Mouse (Mus musculus) liver, embryonic 12.5 days (tissue): ENCODE results near the gene Luc7l. TPM values are rescaled to one million over a fixed set of nuclear protein-coding genes. Genes with fewer than 3 reads are reported as not detected.
"Not testable (repeated sequence)": the region's sequence is repeated elsewhere in the genome, so short reads cannot be mapped to it uniquely, and the experiment has no call there.

ENCODE experiments used
- ATAC-seq: fragments of 200-750 bp; cut with Nextera tagmentation; 2 replicates; pipeline ENCODE4 v1.8.0; 2017; ENCODE audit warnings: moderate number of reproducible peaks, mild to moderate bottlenecking, moderate library complexity
- H3K27ac ChIP-seq: fragments of 300-500 bp; sonication (generic); 2 replicates; pipeline ENCODE4 v1.5.1; 2016; ENCODE audit warnings: mild to moderate bottlenecking
- H3K27me3 ChIP-seq: fragments of 300-500 bp; sonication (generic); replicated peaks from 2 replicates; pipeline ENCODE4 v1.6.1; 2016; ENCODE audit warnings: mild to moderate bottlenecking, moderate library complexity
- H3K36me3 ChIP-seq: fragments of 300-500 bp; sonication (generic); 2 replicates; pipeline ENCODE4 v1.6.1; 2016; ENCODE audit warnings: mild to moderate bottlenecking, moderate library complexity
- H3K4me1 ChIP-seq: fragments of 300-500 bp; sonication (generic); 2 replicates; pipeline ENCODE4 v1.6.1; 2016
- H3K4me2 ChIP-seq: fragments of 300-500 bp; sonication (generic); 2 replicates; pipeline ENCODE4 v1.6.1; 2016; ENCODE audit warnings: mild to moderate bottlenecking, moderate library complexity
- H3K4me3 ChIP-seq: fragments of 300-500 bp; sonication (generic); 2 replicates; pipeline ENCODE4 v1.5.1; 2016; ENCODE audit warnings: mild to moderate bottlenecking, moderate library complexity
- H3K9ac ChIP-seq: fragments of 300-500 bp; sonication (generic); 2 replicates; pipeline ENCODE4 v1.6.1; 2016; ENCODE audit warnings: mild to moderate bottlenecking, moderate library complexity
- H3K9me3 ChIP-seq: fragments of 300-500 bp; sonication (generic); replicated peaks from 2 replicates; pipeline ENCODE4 v1.6.1; 2016; ENCODE audit warnings: mild to moderate bottlenecking, moderate library complexity
- WGBS: fragments of 180-500 bp; shearing (Covaris S2); methylation state at CpG from one replicate; pipeline ENCODE4 v1.1.7; 2016; ENCODE audit not compliant: insufficient replicate concordance; 5-methylcytosine and 5-hydroxymethylcytosine counted together
- polyA plus RNA-seq: library from polyadenylated mRNA; unstranded; fragments of >200 nt; fragmentation: Nextera tagmentation; extraction: Ambion mirVana; gene quantifications from 2 replicates; pipeline ENCODE4 v1.2.1, GENCODE M21; 2016

Gene Luc7l
- polyA plus RNA-seq, 1 experiment from 2014 or later: 62.6 TPM

GRCm38 (mm10) chr17:26261826-26262225 is 9.1 kb downstream of the Luc7l start:
- WGBS: 75% methylated on average over 4 of the region's 4 CpGs
- H3K4me3 ChIP-seq: no peak overlapping the region
- H3K27ac ChIP-seq: no peak overlapping the region
- H3K9me3 ChIP-seq: no peaks in the 10 kb centered on the region
- peaks cover 97% of the 10 kb centered on the region for H3K36me3 ChIP-seq
- no peaks in the 10 kb centered on the region for H3K27me3 ChIP-seq
- H3K9ac ChIP-seq: no peak overlapping the region
- H3K4me2 ChIP-seq: no peak overlapping the region
- no peak for ATAC-seq
- peaks cover 30% of the 10 kb centered on the region for H3K4me1 ChIP-seq

- no peak overlapping the region for H3K27ac ChIP-seq
- H3K4me3 ChIP-seq: no peak overlapping the region
- H3K9ac ChIP-seq: no peak overlapping the region
- no peaks in the 10 kb centered on the region for H3K9me3 ChIP-seq
- H3K4me1 ChIP-seq: peaks cover 30% of the 10 kb centered on the region
- peaks cover 97% of the 10 kb centered on the region for H3K36me3 ChIP-seq
- 83% methylated on average over 3 of the region's 3 CpGs for WGBS
- H3K27me3 ChIP-seq: no peaks in the 10 kb centered on the region
- H3K4me2 ChIP-seq: no peak overlapping the region
- ATAC-seq: no peak
Observed at GRCm38 (mm10) chr17:26262384-26262783, 9.7 kb downstream of the Luc7l start.

- peaks cover 10% of the 10 kb centered on the region for H3K4me1 ChIP-seq
- 36% methylated on average over 1 of the region's 1 CpGs for WGBS
- H3K4me2 ChIP-seq: no peak overlapping the region
- H3K9me3 ChIP-seq: no peaks in the 10 kb centered on the region
- ATAC-seq: no peak
- no peaks in the 10 kb centered on the region for H3K27me3 ChIP-seq
- H3K36me3 ChIP-seq: peaks cover 95% of the 10 kb centered on the region
- H3K4me3 ChIP-seq: no peak overlapping the region
- no peak overlapping the region for H3K9ac ChIP-seq
- H3K27ac ChIP-seq: no peak overlapping the region
Observed at GRCm38 (mm10) chr17:26268851-26269250, 16.2 kb downstream of the Luc7l start.

- not testable (repeated sequence) for H3K27me3 ChIP-seq, H3K27ac ChIP-seq, H3K4me3 ChIP-seq, H3K9ac ChIP-seq, H3K4me2 ChIP-seq, H3K4me1 ChIP-seq, ATAC-seq, H3K9me3 ChIP-seq
- 92% methylated on average over 10 of the region's 10 CpGs for WGBS
- peaks cover 95% of the 10 kb centered on the region for H3K36me3 ChIP-seq
Observed at GRCm38 (mm10) chr17:26269577-26269976, 16.9 kb downstream of the Luc7l start.

GRCm38 (mm10) chr17:26272586-26272985 is 19.9 kb downstream of the Luc7l start:
- 83% methylated on average over 3 of the region's 3 CpGs for WGBS
- Histone ChIP-seq H3K4me3 (no peak overlapping the region), H3K27me3 (no peaks in the 10 kb centered on the region), H3K36me3 (peaks cover 95% of the 10 kb centered on the region), H3K9me3 (no peaks in the 10 kb centered on the region), H3K4me1 (peaks cover 6% of the 10 kb centered on the region; the same call in 1 of the 2 replicates), H3K4me2 (no peak overlapping the region), H3K9ac (no peak overlapping the region), H3K27ac (no peak overlapping the region)
- ATAC-seq: no peak

GRCm38 (mm10) chr17:26275933-26276332 is 23.2 kb downstream of the Luc7l start:
- no peak for ATAC-seq
- Histone ChIP-seq H3K4me3 (no peak overlapping the region), H3K36me3 (peaks cover 98% of the 10 kb centered on the region), H3K27ac (no peak overlapping the region), H3K4me2 (no peak overlapping the region), H3K9ac (no peak overlapping the region), H3K27me3 (no peaks in the 10 kb centered on the region), H3K9me3 (no peaks in the 10 kb centered on the region), H3K4me1 (peaks cover 6% of the 10 kb centered on the region; the same call in 1 of the 2 replicates)
- WGBS: 86% methylated on average over 13 of the region's 13 CpGs

- Histone ChIP-seq H3K27me3 (no peaks in the 10 kb centered on the region), H3K4me2 (no peak overlapping the region), H3K9ac (no peak overlapping the region), H3K4me1 (peaks cover 6% of the 10 kb centered on the region; the same call in 1 of the 2 replicates), H3K27ac (no peak overlapping the region), H3K9me3 (no peaks in the 10 kb centered on the region), H3K36me3 (peaks cover 98% of the 10 kb centered on the region), H3K4me3 (no peak overlapping the region)
- ATAC-seq: no peak
- WGBS: 89% methylated on average over 4 of the region's 4 CpGs
Observed at GRCm38 (mm10) chr17:26276711-26277110, 24.0 kb downstream of the Luc7l start.

GRCm38 (mm10) chr17:26286199-26286955 is 33.7 kb downstream of the Luc7l start:
- Histone ChIP-seq H3K36me3 (peaks cover 97% of the 10 kb centered on the region), H3K9ac (no peak overlapping the region), H3K9me3 (peaks cover 7% of the 10 kb centered on the region), H3K27ac (no peak overlapping the region), H3K4me2 (no peak overlapping the region), H3K4me3 (no peak overlapping the region), H3K4me1 (no peaks in the 10 kb centered on the region), H3K27me3 (no peaks in the 10 kb centered on the region)
- ATAC-seq: no peak; the same call in 1 of the 2 replicates
- WGBS: 80% methylated on average over 8 of the region's 8 CpGs

- Histone ChIP-seq H3K4me1 (no peaks in the 10 kb centered on the region), H3K4me3 (no peak overlapping the region), H3K27ac (no peak overlapping the region), H3K4me2 (no peak overlapping the region), H3K9ac (no peak overlapping the region), H3K27me3 (no peaks in the 10 kb centered on the region), H3K9me3 (peaks cover 19% of the 10 kb centered on the region), H3K36me3 (peaks cover 73% of the 10 kb centered on the region)
- ATAC-seq: no peak
- 69% methylated on average over 4 of the region's 4 CpGs for WGBS
Observed at GRCm38 (mm10) chr17:26289475-26289874, 36.8 kb downstream of the Luc7l start.

- H3K4me3 ChIP-seq, H3K27me3 ChIP-seq, ATAC-seq, H3K9ac ChIP-seq, H3K27ac ChIP-seq, H3K4me2 ChIP-seq, H3K36me3 ChIP-seq, H3K4me1 ChIP-seq: not testable (repeated sequence)
- 71% methylated on average over 4 of the region's 4 CpGs for WGBS
- H3K9me3 ChIP-seq: peaks cover 13% of the 10 kb centered on the region
Observed at GRCm38 (mm10) chr17:26298318-26298717, 45.6 kb downstream of the Luc7l start.

GRCm38 (mm10) chr17:26314291-26314690 is 61.6 kb downstream of the Luc7l start:
- no peak for ATAC-seq
- H3K36me3 ChIP-seq: no peaks in the 10 kb centered on the region
- H3K9ac ChIP-seq: no peak overlapping the region
- peaks cover 38% of the 10 kb centered on the region for H3K27me3 ChIP-seq
- H3K4me2 ChIP-seq: no peak overlapping the region
- WGBS: 11% methylated on average over 6 of the region's 6 CpGs
- 0 out of 2 replicates have a peak, but pooled peaks cover 9% of the 10 kb centered on the region for H3K9me3 ChIP-seq
- H3K4me1 ChIP-seq: no peaks in the 10 kb centered on the region
- no peak overlapping the region for H3K4me3 ChIP-seq
- no peak overlapping the region for H3K27ac ChIP-seq

- H3K27me3 ChIP-seq: peaks cover 38% of the 10 kb centered on the region
- H3K4me2 ChIP-seq: no peak overlapping the region
- H3K4me3 ChIP-seq: no peak overlapping the region
- no peak overlapping the region for H3K9ac ChIP-seq
- H3K4me1 ChIP-seq: no peaks in the 10 kb centered on the region
- H3K9me3 ChIP-seq: 0 out of 2 replicates have a peak, but pooled peaks cover 15% of the 10 kb centered on the region
- H3K36me3 ChIP-seq: no peaks in the 10 kb centered on the region
- H3K27ac ChIP-seq: no peak overlapping the region
- WGBS: 25% methylated on average over 10 of the region's 10 CpGs
- ATAC-seq: no peak
Observed at GRCm38 (mm10) chr17:26315474-26315873, 62.8 kb downstream of the Luc7l start.
